Mouse (Mus musculus): ENCODE data around the gene Larp6.

GRCm38 (mm10) chr9:60707594-60707993, 5.2 kb upstream of the Larp6 start:
- TF ChIP-seq USF1 (IDR thresholded peaks at IDR 0.05; ENCODE audit: low read depth, low read length) (no peak), POLR2A (IDR thresholded peaks at IDR 0.05; ENCODE audit: low read depth, low read length) (no peak), CTCF (conservative IDR thresholded peaks at IDR 0.05 in 1 of 2, IDR thresholded peaks at IDR 0.05 in 1 of 2; ENCODE audit: low read depth in 2 of 2, low read length in 2 of 2) (peak in 1 of 2 experiments; percentile 32; a peak in 2 of 4 replicates), ZKSCAN1 (IDR thresholded peaks at IDR 0.05; ENCODE audit: borderline replicate concordance, low read depth, low read length) (no peak), ETS1 (conservative IDR thresholded peaks at IDR 0.05; ENCODE audit: low read depth, low read length) (no peak), BHLHE40 (IDR thresholded peaks at IDR 0.05; ENCODE audit: low read depth, low read length) (no peak), EP300 (IDR thresholded peaks at IDR 0.05; ENCODE audit: low read length) (no peak), GABPA (IDR thresholded peaks at IDR 0.05; ENCODE audit: insufficient replicate concordance, low read depth, low read length) (no peak), HCFC1 (IDR thresholded peaks at IDR 0.05; ENCODE audit: low read depth, low read length) (no peak), CHD2 (IDR thresholded peaks at IDR 0.05; ENCODE audit: low read length) (no peak), NRF1 (IDR thresholded peaks at IDR 0.05; ENCODE audit: low read depth, low read length) (no peak)
